ENCODE assay signal across 8 mouse cellular contexts in genomic region chr11:60199702-60200184, GRCm38 (mm10). TPM values are rescaled to one million over a fixed set of nuclear protein-coding genes. Genes with fewer than 3 reads are reported as not detected.
DNase-seq lines count a peak whose midpoint lies in the region; ATAC-seq and TF ChIP-seq lines count a peak whose summit lies in the region.

No protein-coding gene starts in this region.

- H3K4me3 ChIP-seq in cortical plate, adult 2 months (ENCODE audit: insufficient read depth, low read length) = no peak overlapping the region
- no peak overlapping the region for H3K4me3 ChIP-seq in hindbrain, postnatal 0 days (ENCODE audit: low read length)

- H3K4me1 ChIP-seq in cortical plate, adult 2 months (ENCODE audit: control insufficient read depth, insufficient read depth, low read length) = no peaks in the 10 kb centered on the region
- peaks cover 12% of the 10 kb centered on the region for H3K4me1 ChIP-seq in hindbrain, postnatal 0 days (ENCODE audit: insufficient read depth, low read length)

- H3K27me3 ChIP-seq in hindbrain, postnatal 0 days (ENCODE audit: insufficient read depth, low read length) = no peaks in the 10 kb centered on the region

- WGBS in hindbrain, postnatal 0 days = 6% methylated on average over 18 of the region's 18 CpGs

- H3K36me3 ChIP-seq in hindbrain, postnatal 0 days (ENCODE audit: insufficient read depth, low read length) = peaks cover 40% of the 10 kb centered on the region

- no peaks in the 10 kb centered on the region for H3K9me3 ChIP-seq in hindbrain, postnatal 0 days (ENCODE audit: low read length)

- H3K9ac ChIP-seq in hindbrain, postnatal 0 days (replicated peaks; ENCODE audit: low read length) = no peak overlapping the region

- TF ChIP-seq CTCF in cortical plate, adult 2 months (IDR thresholded peaks at IDR 0.05; ENCODE audit: extremely low read depth, insufficient read depth, low read length) = peak; percentile 94
- peak; percentile 99 for TF ChIP-seq CTCF in hindbrain, postnatal 0 days (IDR thresholded peaks at IDR 0.05; ENCODE audit: low read depth)

- peak; percentile 74 for ATAC-seq in activated CD4-positive, CD25-positive, alpha-beta regulatory T cell, adult 4 months
- ATAC-seq in hindbrain, postnatal 0 days = peak; percentile 77

- H3K27ac ChIP-seq in cortical plate, adult 2 months (ENCODE audit: insufficient read depth, low read length) = no peak overlapping the region
- peak overlapping the region; percentile 76 for H3K27ac ChIP-seq in hindbrain, postnatal 0 days

- peak; percentile 85 to 88 for DNase-seq in gastrocnemius, adult 8-10 months (ENCODE audit: low spot score in 2 of 2)
- peak; percentile 96 for DNase-seq in hindbrain, postnatal 0 days (ENCODE audit: low spot score)
- peak; percentile 93 to 96 for DNase-seq in left cerebral cortex, adult 18-20 months (ENCODE audit: low spot score in 2 of 2)
- peak; percentile 89 to 94 for DNase-seq in lung, postnatal 4 days
- DNase-seq in right cerebral cortex, adult 18-20 months = peak; percentile 91
- peak; percentile 84 for DNase-seq in urinary bladder, adult 2 months (ENCODE audit: low spot score)

- H3K4me2 ChIP-seq in hindbrain, postnatal 0 days (ENCODE audit: low read depth, low read length) = peak overlapping the region; percentile 37; the same call in 1 of the 2 replicates

- no peak for TF ChIP-seq POLR2A in cortical plate, adult 2 months (IDR thresholded peaks at IDR 0.05; ENCODE audit: extremely low read depth, insufficient read depth, low read length)

RNA-seq across cellular contexts. Expression of gene Srebf1, which starts 22.6 kb away (rescaled TPM):
- polyA plus RNA-seq in activated CD4-positive, CD25-positive, alpha-beta regulatory T cell, adult 4 months (2017; shearing (Covaris generic)) = 10 to 100 TPM; 23.6 to 35.9 TPM
- polyA plus RNA-seq in cortical plate, adult 2 months (2012; rRNA removed) = 51.2 and 56.7 TPM in 2 replicates
- total RNA-seq in gastrocnemius, adult 8-10 months (2022) = 10 to 100 TPM; 35.4 to 57.5 (median 43.5) TPM
- 163 and 169 TPM in 2 replicates for total RNA-seq in hindbrain, postnatal 0 days (2014; rRNA removed)
- 50.6 and 59.5 TPM in 2 replicates for polyA plus RNA-seq in hindbrain, postnatal 0 days (2015; fragmentation: Nextera tagmentation; extraction: Ambion mirVana)
- 10 to 100 TPM; 66.2 to 68.2 TPM for total RNA-seq in left cerebral cortex, adult 18-20 months (2021)
- 157 and 168 TPM in 2 replicates for polyA plus RNA-seq in urinary bladder, adult 2 months (2012; rRNA removed)
